Mouse (Mus musculus): ENCODE measurements around the gene Camp.
"Not testable (repeated sequence)": the region's sequence is repeated elsewhere in the genome, so short reads cannot be mapped to it uniquely, and the experiment has no call there.

Gene Camp

GRCm38 (mm10) chr9:109850099-109850498, 682 bp upstream of the Camp start:
- peak; percentile 47 for DNase-seq (ENCODE audit: low read depth)

GRCm38 (mm10) chr9:109833088-109833412, 16.4 kb downstream of the Camp start:
- no peak for DNase-seq (ENCODE audit: low read depth)

GRCm38 (mm10) chr9:109832391-109833087, 16.9 kb downstream of the Camp start, which contains the start of gene Nme6:
Nme6 (plus strand) TSS chr9:109832749.
- peak; percentile 89 for DNase-seq (ENCODE audit: low read depth)

GRCm38 (mm10) chr9:109826181-109826580, 23.2 kb downstream of the Camp start:
- no peak for DNase-seq (ENCODE audit: low read depth)

GRCm38 (mm10) chr9:109825739-109826138, 23.7 kb downstream of the Camp start:
- DNase-seq (ENCODE audit: low read depth), result no peak

GRCm38 (mm10) chr9:109816341-109816740, 33.1 kb downstream of the Camp start:
- no peak for DNase-seq (ENCODE audit: low read depth)

- DNase-seq (ENCODE audit: low read depth), result no peak
Observed at GRCm38 (mm10) chr9:109813424-109813823, 36.0 kb downstream of the Camp start.

GRCm38 (mm10) chr9:109811980-109812379, 37.4 kb downstream of the Camp start, which contains the start of gene Spink8:
Spink8 (plus strand) TSS chr9:109812280.
- no peak for DNase-seq (ENCODE audit: low read depth)

GRCm38 (mm10) chr9:109807898-109808297, 41.5 kb downstream of the Camp start:
- no peak for DNase-seq (ENCODE audit: low read depth)

GRCm38 (mm10) chr9:109806695-109807293, 42.6 kb downstream of the Camp start:
- DNase-seq (ENCODE audit: low read depth), result no peak

GRCm38 (mm10) chr9:109806260-109806659, 43.2 kb downstream of the Camp start:
- no peak for DNase-seq (ENCODE audit: low read depth)

GRCm38 (mm10) chr9:109805596-109805995, 43.8 kb downstream of the Camp start:
- not testable (repeated sequence) for DNase-seq (ENCODE audit: low read depth)

- peak; percentile 56 for DNase-seq (ENCODE audit: low read depth)
Observed at GRCm38 (mm10) chr9:109798051-109798450, 51.4 kb downstream of the Camp start.
